Mouse (Mus musculus) kidney, postnatal 0 days (tissue): ENCODE results near the gene Lgals12. TPM values are rescaled to one million over a fixed set of nuclear protein-coding genes. Genes with fewer than 3 reads are reported as not detected.

Source experiments
- ATAC-seq: fragments of 200-750 bp; cut with Nextera tagmentation; replicated peaks from 2 replicates; pipeline ENCODE4 v1.8.0; 2017; ENCODE audit warnings: low read depth, moderate number of reproducible peaks, moderate TSS enrichment, moderate library complexity; ENCODE audit not compliant: low FRiP score
- DNase-seq: peaks from one replicate; pipeline ENCODE4 v3.0.0-alpha.2; 2016; ENCODE audit warnings: low spot score
- H3K27ac ChIP-seq: fragments of 300-500 bp; sonication (generic); 2 replicates; pipeline ENCODE4 v1.5.1; 2014; ENCODE audit warnings: mild to moderate bottlenecking
- H3K27me3 ChIP-seq: fragments of 300-500 bp; sonication (generic); 2 replicates; pipeline ENCODE4 v1.6.1; 2014; ENCODE audit warnings: low read length, mixed read lengths; ENCODE audit not compliant: insufficient read depth
- H3K36me3 ChIP-seq: fragments of 300-500 bp; sonication (generic); 2 replicates; pipeline ENCODE4 v1.6.1; 2014; ENCODE audit warnings: low read length, mixed read lengths; ENCODE audit not compliant: insufficient read depth
- H3K4me1 ChIP-seq: fragments of 300-500 bp; sonication (generic); replicated peaks from 2 replicates; pipeline ENCODE4 v1.6.1; 2014; ENCODE audit warnings: antibody characterized with exemption, low read length, mixed read lengths; ENCODE audit not compliant: insufficient read depth
- H3K4me2 ChIP-seq: fragments of 300-500 bp; sonication (generic); 2 replicates; pipeline ENCODE4 v1.6.1; 2014; ENCODE audit warnings: mild to moderate bottlenecking, low read length, moderate library complexity, mixed read lengths
- H3K4me3 ChIP-seq: fragments of 300-500 bp; sonication (generic); replicated peaks from 2 replicates; pipeline ENCODE4 v1.5.1; 2014; ENCODE audit warnings: low read depth, low read length
- H3K9ac ChIP-seq: fragments of 300-500 bp; sonication (generic); 2 replicates; pipeline ENCODE4 v1.6.1; 2014; ENCODE audit warnings: low read depth, low read length
- H3K9me3 ChIP-seq: fragments of 300-500 bp; sonication (generic); replicated peaks from 2 replicates; pipeline ENCODE4 v1.6.1; 2016; ENCODE audit warnings: low read length, inconsistent platforms, mixed read lengths
- CTCF ChIP-seq: IDR thresholded peaks from 2 replicates; pipeline ENCODE4 v1.5.1; 2016; ENCODE audit warnings: antibody characterized with exemption, low read depth, mild to moderate bottlenecking, moderate library complexity
- WGBS: fragments of 180-500 bp; shearing (Covaris S2); extraction: QIAGEN DNeasy Blood & Tissue Kit; methylation state at CpG from one replicate; pipeline ENCODE4 v1.1.7; 2014; 5-methylcytosine and 5-hydroxymethylcytosine counted together
- polyA plus RNA-seq: library from polyadenylated mRNA; unstranded; fragments of >200 nt; fragmentation: Nextera tagmentation; extraction: Ambion mirVana; gene quantifications from 2 replicates; pipeline ENCODE4 v1.2.1, GENCODE M21; 2015

Gene Lgals12
- polyA plus RNA-seq, 1 experiment from 2014 or later = 1.8 TPM

DNA sequence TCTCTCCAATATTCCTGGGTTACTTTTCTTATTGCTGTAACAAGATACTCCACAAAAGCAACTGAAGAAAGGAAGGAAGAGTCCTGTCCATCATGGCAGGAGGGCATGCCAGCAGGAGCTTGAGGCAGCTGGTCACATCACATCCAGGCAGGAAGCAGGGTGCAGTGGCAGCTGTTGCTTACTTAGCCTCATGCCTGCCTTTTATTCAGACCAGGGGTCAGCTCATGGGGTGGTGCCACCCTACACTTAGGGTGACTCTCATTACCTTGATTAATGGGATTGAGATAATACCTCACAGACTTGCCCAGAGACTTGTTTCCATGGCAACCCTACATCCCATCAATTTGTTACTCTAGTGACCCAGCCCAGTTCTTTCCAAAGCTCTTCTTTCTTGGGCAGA lies 2.0 kb downstream of the Lgals12 start:
- no peaks in the 10 kb centered on the region for H3K9me3 ChIP-seq
- H3K4me2 ChIP-seq = no peak overlapping the region
- H3K27ac ChIP-seq = no peak overlapping the region
- ATAC-seq (no peak), DNase-seq (no peak)
- H3K27me3 ChIP-seq = no peaks in the 10 kb centered on the region
- no peak overlapping the region for H3K4me3 ChIP-seq
- no peaks in the 10 kb centered on the region for H3K36me3 ChIP-seq
- no peak overlapping the region for H3K9ac ChIP-seq
- TF ChIP-seq CTCF = no peak
- 0 out of 2 replicates have a peak, but pooled peaks cover 3% of the 10 kb centered on the region for H3K4me1 ChIP-seq

DNA sequence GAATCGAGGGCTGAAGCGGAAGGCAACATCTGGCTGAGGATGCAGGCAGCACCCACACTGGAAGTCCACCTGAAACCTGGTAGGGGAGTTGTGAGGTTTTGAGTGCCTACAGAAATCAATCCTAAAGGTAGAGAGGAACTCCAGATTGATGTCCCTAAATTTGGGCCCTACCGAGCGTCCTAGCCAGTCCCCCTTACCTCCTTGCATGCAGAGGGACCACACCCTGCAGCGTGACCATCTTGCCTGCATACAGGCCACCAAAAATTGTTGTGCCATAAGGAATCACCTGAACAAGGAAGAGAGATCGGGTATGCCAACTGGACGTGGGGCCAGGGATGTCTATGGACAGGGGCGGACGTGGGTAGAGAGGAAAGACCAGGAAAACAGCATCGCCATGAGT lies 2.9 kb downstream of the Lgals12 start:
- no peaks in the 10 kb centered on the region for H3K27me3 ChIP-seq
- no peaks in the 10 kb centered on the region for H3K36me3 ChIP-seq
- no peak for ATAC-seq
- no peak overlapping the region for H3K4me2 ChIP-seq
- no peaks in the 10 kb centered on the region for H3K9me3 ChIP-seq
- no peak overlapping the region for H3K27ac ChIP-seq
- H3K9ac ChIP-seq = no peak overlapping the region
- H3K4me3 ChIP-seq = no peak overlapping the region
- no peak for DNase-seq
- 0 out of 2 replicates have a peak, but pooled peaks cover 3% of the 10 kb centered on the region for H3K4me1 ChIP-seq
- WGBS = 95% methylated on average over 10 of the region's 10 CpGs
- TF ChIP-seq CTCF = no peak

DNA sequence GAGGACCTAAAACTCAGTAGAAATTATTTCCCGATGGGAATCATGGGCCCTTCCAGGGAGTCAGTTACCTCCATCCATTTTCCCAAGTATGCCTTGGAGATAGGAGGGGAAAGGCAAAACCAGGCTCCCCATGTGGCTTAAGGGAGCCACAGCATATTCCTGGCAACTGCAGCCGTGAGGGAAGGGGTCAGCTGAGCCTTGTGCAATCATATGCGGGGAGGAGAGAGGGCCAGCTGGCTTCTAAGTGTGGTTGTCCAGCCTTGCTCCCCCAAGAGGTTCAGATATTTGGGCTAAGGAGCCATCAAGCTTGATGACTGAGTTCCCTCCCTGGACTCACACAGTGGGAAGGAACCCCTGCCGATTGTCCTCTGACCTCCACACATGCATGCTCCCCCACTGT lies 5.4 kb downstream of the Lgals12 start:
- WGBS = 84% methylated on average over 4 of the region's 4 CpGs
- ATAC-seq (no peak), DNase-seq (no peak)
- TF ChIP-seq CTCF = no peak
- Histone ChIP-seq H3K27ac (no peak overlapping the region), H3K36me3 (no peaks in the 10 kb centered on the region), H3K9me3 (no peaks in the 10 kb centered on the region), H3K9ac (no peak overlapping the region), H3K4me3 (no peak overlapping the region), H3K27me3 (no peaks in the 10 kb centered on the region), H3K4me1 (no peaks in the 10 kb centered on the region), H3K4me2 (no peak overlapping the region)

DNA sequence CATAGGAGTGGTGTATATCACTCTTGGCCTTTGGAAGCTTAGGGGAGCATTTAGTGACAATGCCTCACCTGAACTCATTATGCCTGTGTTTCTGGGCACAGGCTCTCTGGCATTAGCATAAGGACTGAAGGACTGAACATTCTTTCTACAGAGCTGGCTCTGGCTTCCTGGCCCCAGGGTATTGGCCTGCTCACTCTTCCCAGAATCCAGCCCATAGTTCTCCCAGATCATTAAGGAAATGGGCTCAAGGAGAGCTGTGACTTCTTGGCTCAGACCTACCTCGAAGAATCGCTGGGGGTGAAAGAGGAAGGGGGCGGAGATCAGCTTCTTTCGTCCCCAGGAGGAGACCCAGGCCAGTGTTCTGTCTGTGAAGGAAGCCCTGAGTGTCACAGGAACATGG lies 8.5 kb downstream of the Lgals12 start:
- Histone ChIP-seq H3K27ac (no peak overlapping the region), H3K36me3 (no peaks in the 10 kb centered on the region), H3K27me3 (no peaks in the 10 kb centered on the region), H3K4me1 (no peaks in the 10 kb centered on the region), H3K4me3 (no peak overlapping the region), H3K4me2 (no peak overlapping the region), H3K9ac (no peak overlapping the region), H3K9me3 (no peaks in the 10 kb centered on the region)
- 37% methylated on average over 4 of the region's 4 CpGs for WGBS
- TF ChIP-seq CTCF = no peak
- ATAC-seq = no peak
- DNase-seq = no peak

DNA sequence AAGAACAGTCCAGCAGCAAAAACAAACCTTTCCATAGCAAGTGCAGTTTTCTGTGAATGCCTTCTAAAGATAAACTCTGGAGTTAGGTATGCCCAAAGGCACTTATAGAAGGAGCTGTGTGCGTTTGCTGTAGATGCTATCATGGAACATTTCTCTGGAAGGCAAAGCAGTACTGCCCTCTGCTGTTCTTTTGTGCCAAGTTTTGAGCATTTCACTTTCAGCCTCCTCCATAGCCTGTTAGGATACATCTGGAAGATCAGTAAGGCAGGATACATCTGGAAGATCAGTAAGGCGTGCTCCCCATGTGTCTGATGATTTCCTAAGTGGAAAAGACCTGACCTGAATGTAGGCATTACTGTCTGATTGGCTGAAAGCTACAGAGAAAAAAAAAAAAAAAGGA lies 11.5 kb downstream of the Lgals12 start:
- no peaks in the 10 kb centered on the region for H3K27me3 ChIP-seq
- no peak overlapping the region for H3K4me3 ChIP-seq
- peak; percentile 89 for TF ChIP-seq CTCF
- no peak overlapping the region for H3K9ac ChIP-seq
- no peaks in the 10 kb centered on the region for H3K9me3 ChIP-seq
- no peaks in the 10 kb centered on the region for H3K36me3 ChIP-seq
- DNase-seq (peak; percentile 89), ATAC-seq (no peak)
- H3K27ac ChIP-seq = no peak overlapping the region
- H3K4me2 ChIP-seq = no peak overlapping the region
- H3K4me1 ChIP-seq = no peaks in the 10 kb centered on the region
- WGBS = 9% methylated on average over 2 of the region's 2 CpGs

DNA sequence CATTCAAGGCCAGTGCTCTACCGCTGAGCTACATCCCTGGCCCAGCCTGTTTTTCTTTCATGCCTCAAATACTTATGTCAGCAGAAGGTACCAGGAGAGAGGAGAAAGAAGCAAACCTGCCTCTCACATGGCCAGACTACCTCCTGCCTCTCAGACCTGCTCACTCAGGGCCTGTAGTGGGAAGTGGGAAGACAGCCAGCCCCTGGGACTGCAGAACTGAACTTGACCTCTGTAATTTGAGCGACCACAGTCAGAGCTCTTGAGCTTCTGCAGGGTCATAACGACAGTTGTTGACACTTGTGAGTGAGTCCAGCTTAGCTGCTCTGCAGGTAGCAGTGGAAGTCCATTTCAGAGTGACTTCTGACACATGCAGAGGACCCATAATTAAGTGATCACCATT lies 15.0 kb downstream of the Lgals12 start:
- no peaks in the 10 kb centered on the region for H3K4me1 ChIP-seq
- no peak overlapping the region for H3K4me3 ChIP-seq
- no peak overlapping the region for H3K27ac ChIP-seq
- no peak for TF ChIP-seq CTCF
- H3K27me3 ChIP-seq = no peaks in the 10 kb centered on the region
- H3K9ac ChIP-seq = no peak overlapping the region
- ATAC-seq (no peak), DNase-seq (peak; percentile 21)
- H3K9me3 ChIP-seq = no peaks in the 10 kb centered on the region
- H3K4me2 ChIP-seq = no peak overlapping the region
- no peaks in the 10 kb centered on the region for H3K36me3 ChIP-seq
- 34% methylated on average over 3 of the region's 3 CpGs for WGBS

DNA sequence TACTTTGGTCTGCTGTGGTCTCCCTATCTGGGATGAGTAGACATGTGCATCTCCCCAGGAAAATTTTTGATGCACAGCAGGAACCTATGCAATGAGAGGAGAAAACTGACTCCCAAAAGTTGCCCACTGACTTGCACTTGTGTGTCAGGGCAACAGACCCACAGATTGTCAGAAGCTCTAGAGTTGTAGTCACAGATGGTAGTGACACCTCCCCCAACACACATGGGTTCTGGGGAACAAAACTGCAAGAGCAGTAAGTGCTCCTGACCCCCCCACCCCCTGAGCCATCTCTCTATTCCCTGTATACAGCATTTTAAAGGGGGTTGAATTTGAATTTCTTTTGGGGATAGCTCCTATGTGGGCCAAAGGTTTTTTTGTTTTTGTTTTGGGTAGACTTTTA lies 16.2 kb downstream of the Lgals12 start:
- Histone ChIP-seq H3K9ac (no peak overlapping the region), H3K4me1 (no peaks in the 10 kb centered on the region), H3K4me2 (no peak overlapping the region), H3K36me3 (no peaks in the 10 kb centered on the region), H3K27ac (no peak overlapping the region), H3K27me3 (no peaks in the 10 kb centered on the region), H3K4me3 (no peak overlapping the region), H3K9me3 (no peaks in the 10 kb centered on the region)
- no peak for TF ChIP-seq CTCF
- ATAC-seq = no peak
- DNase-seq = no peak
